In genomic region chr3:141466061-141466460, GRCm38 (mm10) we compare ENCODE assay signal across 8 mouse cellular contexts. TPM values are rescaled to one million over a fixed set of nuclear protein-coding genes. Genes with fewer than 3 reads are reported as not detected.
DNase-seq lines count a peak whose midpoint lies in the region; ATAC-seq lines count a peak whose summit lies in the region.

No protein-coding gene starts in this region.

- peak overlapping the region; percentile 84 for H3K27ac ChIP-seq in forebrain, embryonic 14.5 days (ENCODE audit: low read depth, low read length)
- H3K27ac ChIP-seq in kidney, embryonic 14.5 days (ENCODE audit: low read depth, low read length) = peak overlapping the region; percentile 95
- H3K27ac ChIP-seq in liver, embryonic 12.5 days = no peak overlapping the region

- WGBS in forebrain, embryonic 14.5 days = 2% methylated on average over 20 of the region's 20 CpGs
- 1% methylated on average over 20 of the region's 20 CpGs for WGBS in kidney, embryonic 14.5 days
- WGBS in liver, embryonic 12.5 days (ENCODE audit: insufficient replicate concordance) = 2% methylated on average over 20 of the region's 20 CpGs

- DNase-seq in adrenal gland, adult (ENCODE audit: inconsistent age in 2 of 2, low spot score in 1 of 2) = peak; percentile 31 to 78
- no peak for DNase-seq in adrenal gland, postnatal 4 days (ENCODE audit: low spot score in 2 of 2)
- peak; percentile 60 for DNase-seq in cerebellum, adult 11 months
- peak; percentile 42 for DNase-seq in forebrain, embryonic 14.5 days (ENCODE audit: low spot score)
- peak; percentile 57 for DNase-seq in right cerebral cortex, adult 18-20 months
- DNase-seq in c-Kit-positive CD71-positive TER-119-positive erythroid progenitor cells, embryonic 14.5 days (ENCODE audit: low spot score) = no peak

- peaks cover 14% of the 10 kb centered on the region; the same call in 1 of the 2 replicates for H3K27me3 ChIP-seq in forebrain, embryonic 14.5 days (replicated peaks; ENCODE audit: control insufficient read depth, insufficient read depth, low read length)
- H3K27me3 ChIP-seq in kidney, embryonic 14.5 days (ENCODE audit: control insufficient read depth, insufficient read depth, low read length) = 0 out of 2 replicates have a peak, but pooled peaks cover 5% of the 10 kb centered on the region
- H3K27me3 ChIP-seq in liver, embryonic 12.5 days (replicated peaks) = peaks cover 58% of the 10 kb centered on the region

- H3K9ac ChIP-seq in forebrain, embryonic 14.5 days (ENCODE audit: low read length) = peak overlapping the region; percentile 77
- H3K9ac ChIP-seq in kidney, embryonic 14.5 days (ENCODE audit: low read depth, low read length) = peak overlapping the region; percentile 85
- H3K9ac ChIP-seq in liver, embryonic 12.5 days = no peak overlapping the region

- H3K4me3 ChIP-seq in forebrain, embryonic 14.5 days (ENCODE audit: low read depth, low read length) = peak overlapping the region; percentile 66
- H3K4me3 ChIP-seq in kidney, embryonic 14.5 days (ENCODE audit: low read length) = peak overlapping the region; percentile 83
- H3K4me3 ChIP-seq in liver, embryonic 12.5 days = peak overlapping the region; percentile 50

- H3K9me3 ChIP-seq in forebrain, embryonic 14.5 days (replicated peaks; ENCODE audit: control insufficient read depth, low read length) = no peaks in the 10 kb centered on the region
- no peaks in the 10 kb centered on the region for H3K9me3 ChIP-seq in kidney, embryonic 14.5 days (ENCODE audit: control insufficient read depth, low read length)
- no peaks in the 10 kb centered on the region for H3K9me3 ChIP-seq in liver, embryonic 12.5 days (replicated peaks)

- peak overlapping the region; percentile 98 for H3K4me2 ChIP-seq in forebrain, embryonic 14.5 days (ENCODE audit: low read length)
- H3K4me2 ChIP-seq in kidney, embryonic 14.5 days (replicated peaks; ENCODE audit: low read depth, low read length) = peak overlapping the region; percentile 79
- peak overlapping the region; percentile 71 for H3K4me2 ChIP-seq in liver, embryonic 12.5 days

- no peak for ATAC-seq in forebrain, embryonic 14.5 days
- no peak for ATAC-seq in kidney, embryonic 14.5 days (ENCODE audit: low FRiP score, low TSS enrichment)
- ATAC-seq in liver, embryonic 12.5 days = no peak

- H3K36me3 ChIP-seq in forebrain, embryonic 14.5 days (ENCODE audit: control insufficient read depth, insufficient read depth, low read length) = no peaks in the 10 kb centered on the region
- H3K36me3 ChIP-seq in kidney, embryonic 14.5 days (ENCODE audit: control insufficient read depth, insufficient read depth, low read length) = no peaks in the 10 kb centered on the region
- H3K36me3 ChIP-seq in liver, embryonic 12.5 days = no peaks in the 10 kb centered on the region

- H3K4me1 ChIP-seq in forebrain, embryonic 14.5 days (ENCODE audit: control insufficient read depth, insufficient read depth, low read length) = peaks cover 4% of the 10 kb centered on the region; the same call in 1 of the 2 replicates
- H3K4me1 ChIP-seq in kidney, embryonic 14.5 days (ENCODE audit: control insufficient read depth, insufficient read depth, low read length) = peaks cover 6% of the 10 kb centered on the region; the same call in 1 of the 2 replicates
- no peaks in the 10 kb centered on the region for H3K4me1 ChIP-seq in liver, embryonic 12.5 days

RNA-seq across cellular contexts. Expression of gene Unc5c, which starts 1.0 kb away (rescaled TPM):
- total RNA-seq in adrenal gland, postnatal 4 days (2021) = 10 to 100 TPM in 1 of 2 experiments, 1 to 10 TPM in 1; 8.6 to 13.4 TPM
- 4.4 and 4.7 TPM in 2 replicates for polyA plus RNA-seq in forebrain, embryonic 14.5 days (2014; fragmentation: Nextera tagmentation; extraction: Ambion mirVana)
- 38.6 and 39.3 TPM in 2 replicates for polyA plus RNA-seq in kidney, embryonic 14.5 days (2014; fragmentation: Nextera tagmentation; extraction: Ambion mirVana)
- polyA plus RNA-seq in liver, embryonic 12.5 days (2016; fragmentation: Nextera tagmentation; extraction: Ambion mirVana) = 1.1 and 1.2 TPM in 2 replicates

Comparison
In these comparisons a context has a peak if more than half of its experiments do, and no peak if none do; other contexts are left out.
1. DNase-seq: peak in adrenal gland, adult (2 of 2), cerebellum, adult 11 months (single experiment), forebrain, embryonic 14.5 days (single experiment) and right cerebral cortex, adult 18-20 months (single experiment); none in adrenal gland, postnatal 4 days (0 of 2) and c-Kit-positive CD71-positive TER-119-positive erythroid progenitor cells, embryonic 14.5 days (single experiment).
2. Peak in every context shown above with its lines, with median percentiles within 50 percentile points of each other: H3K4me2 ChIP-seq and H3K4me3 ChIP-seq.